Mouse (Mus musculus) adrenal gland, postnatal 10 days (tissue): Measurements from ENCODE around the gene Gm4450. TPM values are rescaled to one million over a fixed set of nuclear protein-coding genes. Genes with fewer than 3 reads are reported as not detected.
"Not testable (repeated sequence)": the region's sequence is repeated elsewhere in the genome, so short reads cannot be mapped to it uniquely, and the experiment has no call there.

Experiments used
- DNase-seq: peaks from one replicate; pipeline ENCODE4 v3.0.0; 2021; ENCODE audit warnings: mixed read lengths
- total RNA-seq, 2 experiments: library from RNA; stranded (reverse); gene quantifications; 2 replicates each; pipeline ENCODE4 v1.2.3; 2021

Gm4450 gene
- total RNA-seq, 2 experiments from 2014 or later = 1.2 TPM

- DNase-seq = peak; percentile 90
These were observed 39.6 kb downstream of the Gm4450 start for GRCm38 (mm10) chr3:98417328-98417727.

DNA sequence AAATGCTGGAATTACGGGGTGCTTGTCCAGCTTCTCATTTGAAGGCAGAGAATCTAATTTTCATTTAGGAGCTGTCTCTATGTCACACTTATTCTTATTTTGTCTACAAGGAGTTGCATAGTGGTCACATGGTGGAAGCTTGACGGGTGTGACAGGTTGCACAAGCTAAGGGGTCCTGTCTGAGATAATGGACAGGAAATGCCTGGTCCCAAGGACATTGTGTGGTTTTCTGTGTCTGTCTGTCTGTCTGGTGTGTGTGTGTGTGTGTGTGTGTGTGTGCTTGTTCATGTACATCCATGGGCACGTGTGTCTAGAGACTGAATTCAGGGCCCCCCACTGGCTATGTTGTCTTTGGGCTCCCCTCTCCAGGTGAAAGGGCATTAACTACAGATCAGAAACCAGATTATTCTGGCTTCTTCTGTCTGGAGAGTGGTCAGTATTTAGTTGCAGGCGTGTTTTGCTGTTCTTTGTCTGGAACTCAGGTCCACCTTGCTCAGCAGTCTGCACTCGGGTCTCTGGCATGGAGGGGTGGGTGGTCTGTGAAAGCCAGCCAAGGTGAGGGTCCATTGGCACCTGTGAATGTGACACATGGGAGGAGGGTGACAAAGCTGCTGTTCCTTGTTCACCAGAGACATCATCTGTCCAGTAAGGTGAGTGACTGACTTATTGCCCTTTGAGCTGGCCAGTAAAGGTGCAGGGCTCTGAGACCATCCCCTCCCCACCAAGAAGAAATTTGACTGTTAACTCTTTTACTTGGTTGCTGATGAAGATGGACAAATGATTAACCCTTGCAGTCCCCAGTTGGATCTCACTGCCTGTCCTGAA, 40.3 kb downstream of the Gm4450 start:
- DNase-seq = no peak

DNA sequence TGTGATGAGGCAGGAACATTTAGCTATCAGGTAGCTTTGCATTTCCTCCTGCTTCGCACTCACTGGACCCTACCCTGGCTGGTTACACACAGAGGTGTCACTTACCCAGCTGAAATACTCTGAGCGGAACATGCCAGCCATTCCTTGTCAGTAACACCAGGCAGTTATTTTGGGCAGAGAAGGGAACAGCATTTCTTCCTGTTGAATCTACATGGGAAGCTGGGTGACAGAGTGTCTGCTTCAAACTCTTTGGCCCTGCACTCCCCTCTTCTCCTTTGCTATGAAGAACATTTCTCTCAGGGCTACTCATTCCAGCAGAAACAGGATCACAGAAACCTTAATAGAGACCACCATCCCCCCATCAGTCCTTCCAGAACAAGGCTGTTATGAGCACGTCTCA, 42.6 kb downstream of the Gm4450 start:
- DNase-seq = no peak

GRCm38 (mm10) chr3:98413733-98414132, 43.2 kb downstream of the Gm4450 start:
- DNase-seq = no peak

- peak; percentile 20 for DNase-seq
These were observed 46.0 kb downstream of the Gm4450 start for GRCm38 (mm10) chr3:98410619-98411580.

- not testable (repeated sequence) for DNase-seq
These were observed 49.6 kb downstream of the Gm4450 start for GRCm38 (mm10) chr3:98407261-98407780.

DNA sequence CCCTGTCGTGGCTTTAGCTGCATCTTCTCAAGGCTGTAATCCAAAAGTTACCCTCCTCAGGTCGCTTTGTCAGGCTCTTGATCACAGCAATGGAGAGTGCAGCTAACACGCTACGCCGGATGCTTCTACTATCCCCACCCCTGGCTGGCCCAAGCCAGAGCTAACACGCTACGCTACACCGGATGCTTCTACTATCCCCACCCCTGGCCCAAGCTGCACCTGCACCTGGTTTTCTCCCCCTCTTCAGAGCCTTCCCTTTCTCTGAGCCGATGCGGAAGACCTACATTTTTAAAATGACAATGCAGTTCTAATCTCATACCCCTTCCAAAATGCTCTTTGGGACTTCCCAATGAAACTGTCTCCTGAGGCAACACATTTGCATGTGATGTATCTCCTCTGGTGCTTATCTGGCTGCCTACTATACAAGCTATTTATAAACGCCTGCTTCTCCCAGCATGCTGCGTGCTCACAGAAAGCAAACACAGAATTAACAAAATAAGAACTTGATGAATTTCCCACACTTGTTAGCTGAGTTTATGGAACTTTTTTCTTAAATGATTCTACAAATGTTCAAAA, 50.3 kb downstream of the Gm4450 start:
- DNase-seq = not testable (repeated sequence)

- not testable (repeated sequence) for DNase-seq
These were observed 51.0 kb downstream of the Gm4450 start for GRCm38 (mm10) chr3:98405877-98406276.

DNA sequence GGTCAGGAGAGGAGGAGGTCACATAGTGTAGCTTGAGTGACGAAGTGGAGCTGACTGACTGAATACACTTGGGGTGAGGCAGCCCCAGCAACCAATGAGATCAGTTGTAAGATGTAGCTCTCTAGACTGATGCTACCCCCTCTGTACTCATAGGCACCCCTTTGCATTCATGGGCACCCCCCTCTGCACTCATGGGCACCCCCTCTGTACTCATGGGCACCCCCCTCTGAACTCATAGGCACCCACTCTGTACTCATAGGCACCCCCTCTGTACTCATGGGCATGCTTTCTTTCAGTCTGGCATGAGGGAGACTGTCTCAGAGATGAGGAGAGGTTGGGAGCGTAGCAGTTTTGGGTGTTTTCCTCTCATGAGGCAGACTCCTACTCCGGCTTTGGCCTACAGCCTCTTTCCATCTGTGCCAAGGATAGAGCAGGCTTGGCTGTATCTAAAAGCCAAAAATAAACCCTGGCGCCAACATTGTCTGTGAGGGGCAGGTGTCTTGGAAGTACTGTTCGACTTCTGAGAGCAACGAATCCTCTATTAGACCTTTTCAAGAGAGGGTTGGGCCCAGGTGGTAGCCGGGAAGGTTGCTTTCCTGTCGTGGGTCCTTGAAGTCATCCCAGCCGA, 52.5 kb downstream of the Gm4450 start:
- not testable (repeated sequence) for DNase-seq

Other genes with a start within 250 kb of the Gm4450 start
- gene Reg4, start 235.0 kb downstream of the Gm4450 start, total RNA-seq = not detected
- 100 to 1,000 TPM; 157 to 462 TPM for gene Hmgcs2, start 176.7 kb downstream of the Gm4450 start, total RNA-seq
- gene Phgdh, start 117.1 kb downstream of the Gm4450 start, total RNA-seq = 10 to 100 TPM; 32.4 to 33.0 TPM
- gene Zfp697, start 74.7 kb downstream of the Gm4450 start, total RNA-seq = 1 to 10 TPM; 3.0 to 3.8 TPM
- not detected for gene Hsd3b4, start 53.4 kb upstream of the Gm4450 start, total RNA-seq
- gene Gm10681, start 131.7 kb upstream of the Gm4450 start, total RNA-seq = under 1 TPM; 0.57 to 0.67 TPM
- gene Hsd3b5, start 173.1 kb upstream of the Gm4450 start, total RNA-seq = 1 to 10 TPM; 5.0 to 7.9 TPM